Mouse (Mus musculus) left cerebral cortex, postnatal 25 days (tissue): ENCODE measurements around the gene Stoml3. TPM values are rescaled to one million over a fixed set of nuclear protein-coding genes. Genes with fewer than 3 reads are reported as not detected.

Source experiments
- DNase-seq, 2 experiments: peaks; one replicate each; pipeline ENCODE4 v3.0.0; 2022; ENCODE audit warnings: low spot score in 2 of 2, mixed read lengths in 1 of 2
- intact Hi-C: fragments of 180-260 bp; cut with DNase I; formaldehyde crosslinking; loops from one replicate; pipeline ENCODE4 v1.15.1; 2025
- total RNA-seq, 2 experiments: library from RNA; stranded (reverse); gene quantifications; 2 replicates each; pipeline ENCODE4 v1.2.3; 2021

Gene Stoml3
- total RNA-seq, 2 experiments from 2014 or later: 0.32 TPM; not detected in 1

- intact Hi-C loops: no loop called here
Observed at GRCm38 (mm10) chr3:53472061-53472460, 16.4 kb upstream of the Stoml3 start.

GRCm38 (mm10) chr3:53474179-53474578 is 14.3 kb upstream of the Stoml3 start:
- intact Hi-C loops: no loop called here

More at GRCm38 (mm10) chr3:53472061-53472460, 16.4 kb upstream of the Stoml3 start:
- DNase-seq: no peak

DNA sequence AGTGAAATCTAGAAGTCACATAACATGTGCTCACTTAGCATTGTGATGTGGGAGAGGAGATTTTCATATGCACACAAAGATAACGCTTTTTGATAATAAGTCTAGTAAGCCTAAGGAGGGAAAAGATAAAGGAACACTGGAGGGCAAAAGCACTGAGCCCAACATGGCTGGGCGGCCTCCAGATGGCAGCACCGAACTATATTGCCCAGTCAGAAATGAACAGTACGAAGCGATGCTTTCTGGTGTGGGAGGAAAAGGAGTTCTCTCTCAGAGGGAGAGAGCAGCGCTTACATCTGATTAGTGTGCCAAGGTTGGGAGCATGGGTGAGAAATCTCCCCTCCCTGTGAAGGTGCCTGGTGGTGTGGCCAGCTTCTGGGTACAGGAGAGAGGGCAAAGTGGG is 12.6 kb upstream of the Stoml3 start:
- peak; percentile 50 to 51 for DNase-seq
- intact Hi-C loops: no loop called here

More at GRCm38 (mm10) chr3:53474179-53474578, 14.3 kb upstream of the Stoml3 start:
- DNase-seq: no peak

DNA sequence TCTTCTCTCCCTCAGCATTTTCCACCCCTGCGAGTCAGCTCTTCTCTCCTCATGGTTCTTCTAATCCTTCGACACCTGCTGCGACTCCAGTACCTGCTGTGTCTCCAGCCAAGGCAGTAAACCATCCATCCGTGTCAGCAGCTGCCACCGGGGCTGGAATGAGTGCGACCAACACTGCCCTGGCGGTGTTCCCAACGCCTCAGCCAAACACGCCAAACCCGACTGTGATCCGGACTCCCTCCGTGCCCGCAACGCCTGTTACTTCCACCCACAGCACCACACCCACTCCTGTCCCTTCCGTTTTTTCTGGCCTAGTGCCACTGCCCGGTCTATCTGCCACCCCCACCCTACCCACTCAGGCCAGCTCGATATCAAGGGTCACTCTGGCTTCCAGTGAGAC is 11.0 kb upstream of the Stoml3 start:
- intact Hi-C loops: no loop called here

DNA sequence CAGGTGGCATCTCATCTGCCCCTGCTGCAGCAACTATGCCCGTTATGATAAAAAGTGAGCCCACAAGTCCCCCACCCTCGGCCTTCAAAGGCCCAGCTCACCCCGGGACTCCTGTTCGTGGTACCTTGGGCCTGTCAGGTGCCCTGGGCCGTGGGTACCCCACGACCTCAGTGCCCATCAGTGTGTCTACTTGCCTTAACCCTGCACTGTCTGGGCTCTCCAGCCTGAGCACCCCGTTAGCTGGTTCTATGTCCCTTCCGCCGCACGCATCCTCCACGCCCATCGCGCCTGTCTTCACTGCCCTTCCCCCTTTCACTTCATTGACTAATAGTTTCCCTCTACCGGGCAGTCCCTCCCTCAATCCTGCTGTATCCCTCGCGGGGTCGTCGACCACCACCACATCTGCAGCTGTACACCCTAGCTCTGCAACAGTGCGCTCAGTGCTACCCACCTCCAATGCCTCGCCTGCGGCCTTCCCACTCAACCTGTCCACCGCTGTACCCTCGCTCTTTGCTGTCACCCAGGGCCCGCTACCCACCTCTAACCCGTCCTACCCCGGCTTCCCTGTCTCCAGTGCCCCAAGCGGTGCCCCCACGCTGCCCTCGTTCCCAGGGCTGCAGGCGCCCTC is 9.9 kb upstream of the Stoml3 start:
- no peak for DNase-seq
- intact Hi-C loops: no loop called here

More for the DNA sequence above, 11.0 kb upstream of the Stoml3 start:
- no peak for DNase-seq

GRCm38 (mm10) chr3:53483414-53484059 is 4.9 kb upstream of the Stoml3 start:
- DNase-seq: peak in 1 of 2 experiments; percentile 11

DNA sequence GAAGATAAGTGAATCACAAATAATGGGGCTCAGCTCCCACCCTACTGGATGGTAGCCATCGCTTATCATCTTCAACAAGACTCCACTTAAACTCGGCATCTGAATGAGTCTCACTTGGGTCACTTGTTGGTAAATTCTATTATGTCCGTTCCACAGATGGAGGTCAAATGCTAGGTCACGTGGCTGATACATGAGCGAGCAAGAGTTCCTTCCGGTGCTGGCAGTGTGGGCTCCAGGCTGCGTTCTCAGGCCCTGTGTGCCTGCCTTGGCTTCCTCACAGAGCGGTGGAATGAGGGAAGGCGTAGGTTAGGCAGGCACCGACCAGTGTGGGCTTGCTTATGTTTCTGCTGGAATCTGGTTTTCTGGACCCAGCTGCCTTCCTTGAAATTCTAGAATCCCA is 1.9 kb upstream of the Stoml3 start:
- intact Hi-C loops: no loop called here
- DNase-seq: no peak

More at GRCm38 (mm10) chr3:53483414-53484059, 4.9 kb upstream of the Stoml3 start:
- intact Hi-C loops: no loop called here

- intact Hi-C loops: no loop called here
- DNase-seq: no peak
Observed at GRCm38 (mm10) chr3:53486996-53487576, 1.4 kb upstream of the Stoml3 start.

DNA sequence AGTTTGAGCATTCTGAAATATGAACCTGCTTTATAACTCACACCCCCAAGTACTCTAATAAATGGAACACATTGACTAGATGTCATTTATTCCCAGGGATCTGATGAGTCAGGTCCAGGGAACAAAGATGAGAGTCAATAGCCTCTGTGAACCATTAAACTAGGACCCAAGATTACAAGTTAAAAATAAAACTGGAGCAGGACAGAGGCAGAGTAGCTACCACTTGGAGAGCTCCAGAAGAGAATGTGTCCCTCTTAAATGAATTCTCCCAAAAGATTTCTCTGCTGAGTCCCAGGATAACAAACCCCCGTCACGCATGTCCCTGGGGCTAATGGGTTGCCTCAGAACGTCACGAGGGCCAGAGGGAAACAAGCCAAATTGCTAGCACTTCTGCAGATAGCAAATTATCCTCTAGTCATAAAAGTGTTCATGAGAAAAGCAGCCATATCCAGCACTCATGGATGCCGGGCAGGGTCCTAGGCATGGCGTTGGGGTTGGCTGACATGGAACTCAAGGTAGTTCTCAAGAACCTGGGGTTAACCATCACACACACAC is 10.0 kb downstream of the Stoml3 start:
- intact Hi-C loops: no loop called here
- DNase-seq: no peak

- intact Hi-C loops: loop anchor here (5.0 kb wide), 1 partner anchor 1260 kb away; no protein-coding TSS in a partner anchor
- DNase-seq: no peak
Observed at GRCm38 (mm10) chr3:53502428-53502827, 14.0 kb downstream of the Stoml3 start.

DNA sequence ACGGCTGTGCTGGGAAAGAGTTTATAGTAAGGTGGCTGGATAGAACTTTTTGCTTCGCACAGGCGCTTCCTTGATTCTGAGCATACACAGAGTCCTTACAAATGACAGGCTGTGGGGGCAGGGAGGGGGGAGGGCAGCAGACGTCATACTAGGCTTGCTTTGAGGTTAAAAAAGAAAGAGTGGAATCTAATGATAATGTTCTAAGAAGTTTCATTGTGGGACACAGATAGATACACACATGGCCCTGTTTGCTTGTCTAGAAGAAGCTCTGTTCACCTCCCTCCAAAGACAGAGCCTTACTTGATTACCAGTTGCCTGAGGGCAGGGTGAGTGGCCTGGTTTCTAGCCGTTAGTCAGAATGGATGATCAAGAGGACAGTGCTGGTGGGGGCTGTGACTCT is 24.6 kb downstream of the Stoml3 start:
- no peak for DNase-seq
- intact Hi-C loops: no loop called here

- intact Hi-C loops: no loop called here
- DNase-seq: no peak
Observed at GRCm38 (mm10) chr3:53514221-53515065, 26.0 kb downstream of the Stoml3 start.

- peak in 1 of 2 experiments; percentile 5 for DNase-seq
- intact Hi-C loops: loop anchor here (10.0 kb wide), 2 partner anchors 792 to 1162 kb away; no protein-coding TSS in a partner anchor
Observed at GRCm38 (mm10) chr3:53522794-53523193, 34.3 kb downstream of the Stoml3 start.

GRCm38 (mm10) chr3:53525737-53526136 is 37.3 kb downstream of the Stoml3 start:
- intact Hi-C loops: loop anchor here (1.0 to 10.0 kb wide), 6 partner anchors 65 to 1159 kb away; partner anchors contain the start of gene Trpc4
- DNase-seq: peak; percentile 83 to 90

DNA sequence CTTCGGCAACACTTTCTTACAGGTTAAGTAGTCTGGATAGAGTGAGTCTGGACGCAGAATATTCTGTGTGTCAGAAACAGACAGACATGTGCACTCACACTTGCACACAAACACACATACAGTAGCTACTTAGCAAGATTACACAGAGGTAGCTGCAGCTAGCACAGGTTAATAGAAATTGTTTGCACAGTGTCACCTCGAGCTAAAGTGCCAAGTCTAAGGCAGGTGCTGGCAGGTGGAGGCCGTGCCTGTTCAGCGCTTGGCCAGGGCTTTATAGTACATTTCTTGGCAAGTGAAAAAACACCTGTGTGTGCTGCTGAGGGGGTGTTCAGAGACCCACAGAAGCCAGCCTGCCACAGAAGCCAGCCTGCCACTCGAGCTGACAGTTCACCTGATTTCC is 41.9 kb downstream of the Stoml3 start:
- DNase-seq: no peak
- intact Hi-C loops: no loop called here

DNA sequence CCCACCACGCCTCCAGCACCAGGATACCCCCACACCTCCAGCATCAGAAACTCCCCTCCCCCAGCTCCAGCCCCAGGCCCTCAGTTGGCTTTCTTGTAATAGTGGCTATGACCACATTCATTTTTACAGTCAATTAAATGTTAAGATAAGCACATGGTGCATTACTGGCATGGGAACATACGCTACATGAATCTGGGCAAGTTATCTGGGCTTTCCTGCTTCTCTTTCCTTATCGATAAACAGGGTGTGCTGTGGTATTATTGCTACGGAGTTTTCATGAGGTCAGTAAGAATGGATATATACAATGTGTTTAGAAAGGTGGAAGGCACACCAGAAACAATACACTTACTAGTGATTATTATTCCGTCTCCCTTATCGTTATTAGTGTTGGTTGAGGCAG is 43.6 kb downstream of the Stoml3 start:
- no peak for DNase-seq
- intact Hi-C loops: no loop called here

DNA sequence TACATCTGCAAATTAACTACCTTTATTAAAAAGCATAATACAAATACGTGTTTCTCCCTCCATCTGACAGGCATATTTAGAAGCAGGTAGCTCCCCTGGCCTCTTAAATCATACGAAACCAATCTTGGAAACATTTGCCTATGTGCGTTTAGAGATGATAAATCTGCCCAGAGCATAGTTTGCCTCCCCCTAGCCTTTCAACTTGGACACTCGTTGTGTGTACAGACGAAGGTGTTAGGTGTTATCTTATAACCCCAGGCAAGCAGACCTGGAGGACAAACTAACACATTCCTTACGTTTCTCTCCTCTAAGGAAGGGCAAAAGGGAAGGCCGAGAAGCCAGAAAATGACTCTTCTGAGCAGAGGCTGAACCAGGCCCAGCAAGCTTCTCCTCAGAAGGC is 64.2 kb downstream of the Stoml3 start:
- intact Hi-C loops: no loop called here
- no peak for DNase-seq

- intact Hi-C loops: no loop called here
- no peak for DNase-seq
Observed at GRCm38 (mm10) chr3:53555031-53555952, 66.8 kb downstream of the Stoml3 start.
